Mouse (Mus musculus) layer of hippocampus, postnatal 36 days (tissue): ENCODE results near the gene Atg4a. TPM values are rescaled to one million over a fixed set of nuclear protein-coding genes. Genes with fewer than 3 reads are reported as not detected.

Source experiments
- DNase-seq, 2 experiments: peaks; one replicate each; pipeline ENCODE4 v3.0.0; 2022
- total RNA-seq, 2 experiments: library from RNA; stranded (reverse); gene quantifications; 2 replicates each; pipeline ENCODE4 v1.2.3; 2021

Gene Atg4a
- total RNA-seq, 2 experiments from 2014 or later: 7.1 to 11.3 TPM

- DNase-seq: no peak
These were observed 203.7 kb downstream of the Atg4a start for GRCm38 (mm10) chrX:141160371-141160770.

GRCm38 (mm10) chrX:141165067-141165466, 208.4 kb downstream of the Atg4a start:
- no peak for DNase-seq

- DNase-seq: peak in 1 of 2 experiments; percentile 7
These were observed 218.6 kb downstream of the Atg4a start for GRCm38 (mm10) chrX:141175353-141175752.

GRCm38 (mm10) chrX:141195036-141195435, 238.3 kb downstream of the Atg4a start:
- DNase-seq: no peak

GRCm38 (mm10) chrX:141198993-141199392, 242.3 kb downstream of the Atg4a start:
- DNase-seq: no peak

GRCm38 (mm10) chrX:141212802-141213201, 256.1 kb downstream of the Atg4a start:
- peak in 1 of 2 experiments; percentile 18 for DNase-seq

Other genes starting within 250 kb of the Atg4a start
- not detected for gene Tex13b, start 143.5 kb upstream of the Atg4a start, total RNA-seq
- not detected for gene Vsig1, start 49.3 kb upstream of the Atg4a start, total RNA-seq
- 10 to 100 TPM; 18.0 to 20.3 TPM for gene Psmd10, start 179 bp upstream of the Atg4a start, total RNA-seq